Mouse (Mus musculus) lung, adult 2 months (tissue): ENCODE measurements around the gene Dnmt1.

ENCODE experiments used
- CTCF ChIP-seq: fragments of 200-500 bp; IDR thresholded peaks from 2 replicates; pipeline ENCODE4 v1.5.1; 2011; ENCODE audit warnings: mild to moderate bottlenecking, low read length, control low read depth; ENCODE audit not compliant: insufficient read depth
- POLR2A ChIP-seq: fragments of 200-500 bp; IDR thresholded peaks from 2 replicates; pipeline ENCODE4 v1.6.1; 2011; ENCODE audit warnings: low read depth, mild to moderate bottlenecking, control low read depth, low read length, borderline replicate concordance; ENCODE audit errors: extremely low read depth

DNA sequence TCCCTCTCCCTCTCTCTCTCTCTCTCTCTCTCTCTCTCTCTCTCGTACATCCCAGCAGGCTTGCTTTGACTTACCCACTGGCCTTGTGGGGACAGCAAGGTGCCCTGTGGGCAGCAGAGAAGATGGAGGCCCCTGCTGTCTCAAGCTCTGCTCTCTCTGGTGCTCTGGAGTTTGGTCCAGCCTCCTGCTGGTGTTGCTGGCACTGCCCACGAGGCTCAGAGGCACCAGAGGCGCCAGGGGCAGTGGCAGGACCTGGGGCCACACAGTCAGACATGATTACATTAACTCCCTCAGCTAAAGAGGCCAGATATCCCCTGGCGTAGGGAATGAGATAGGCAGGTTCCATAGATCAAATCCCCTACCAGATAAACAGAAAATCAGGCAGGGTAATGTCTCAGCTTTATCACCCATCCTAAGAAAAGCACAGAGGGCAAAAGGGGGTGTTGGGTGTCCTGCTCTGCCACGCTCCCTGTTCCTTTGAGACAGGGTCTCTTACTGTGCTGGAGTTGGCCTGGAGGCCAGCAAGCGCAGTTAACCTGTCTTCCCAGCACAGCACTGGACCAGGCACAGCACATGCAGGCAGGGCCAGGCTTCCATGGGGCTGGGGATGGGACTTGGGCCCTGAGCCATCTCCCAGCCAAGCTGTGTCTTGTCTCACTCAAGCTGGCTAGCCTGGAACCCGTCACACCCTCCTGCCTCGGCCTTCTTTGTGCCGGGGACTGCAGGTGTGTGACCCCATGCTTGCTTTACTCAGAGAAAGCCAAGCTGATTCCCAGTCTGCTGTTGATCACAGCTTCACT, 83.2 kb downstream of the Dnmt1 start:
- TF ChIP-seq POLR2A (no peak), CTCF (no peak)
